Mouse (Mus musculus): ENCODE data around the gene Bag6. TPM values are rescaled to one million over a fixed set of nuclear protein-coding genes. Genes with fewer than 3 reads are reported as not detected.

Bag6 gene
- polyA plus RNA-seq, 1 experiment: 414 TPM

Other genes starting within 250 kb of the Bag6 start
- 1.6 and 6.5 TPM in 2 replicates for gene C2, start 236.9 kb upstream of the Bag6 start, polyA plus RNA-seq (2012; ENCODE audit: low replicate concordance)
- 299 and 719 TPM in 2 replicates for gene Ehmt2, start 236.7 kb upstream of the Bag6 start, polyA plus RNA-seq (2012; ENCODE audit: low replicate concordance)
- not detected in 2 replicates for gene Slc44a4, start 220.7 kb upstream of the Bag6 start, polyA plus RNA-seq (2012; ENCODE audit: low replicate concordance)
- gene Neu1, start 203.9 kb upstream of the Bag6 start, polyA plus RNA-seq (2012; ENCODE audit: low replicate concordance): 46.6 and 61.8 TPM in 2 replicates
- 3.0 and 6.4 TPM in 2 replicates for gene Hspa1b, start 175.9 kb upstream of the Bag6 start, polyA plus RNA-seq (2012; ENCODE audit: low replicate concordance)
- gene Gm20481, start 165.3 kb upstream of the Bag6 start, polyA plus RNA-seq (2012; ENCODE audit: low replicate concordance): not detected in 2 replicates
- 0.68 and 2.2 TPM in 2 replicates for gene Hspa1a, start 163.0 kb upstream of the Bag6 start, polyA plus RNA-seq (2012; ENCODE audit: low replicate concordance)
- gene Hspa1l, start 162.5 kb upstream of the Bag6 start, polyA plus RNA-seq (2012; ENCODE audit: low replicate concordance): not detected in 2 replicates
- 51.7 and 75.3 TPM in 2 replicates for gene Lsm2, start 153.3 kb upstream of the Bag6 start, polyA plus RNA-seq (2012; ENCODE audit: low replicate concordance)
- gene Vars, start 134.2 kb upstream of the Bag6 start, polyA plus RNA-seq (2012; ENCODE audit: low replicate concordance): 768 and 1,214 TPM in 2 replicates
- 0.51 and 1.3 TPM in 2 replicates for gene Vwa7, start 118.6 kb upstream of the Bag6 start, polyA plus RNA-seq (2012; ENCODE audit: low replicate concordance)
- gene Sapcd1, start 107.2 kb upstream of the Bag6 start, polyA plus RNA-seq (2012; ENCODE audit: low replicate concordance): 93.8 and 249 TPM in 2 replicates
- gene Msh5, start 88.4 kb upstream of the Bag6 start, polyA plus RNA-seq (2012; ENCODE audit: low replicate concordance): 54.6 and 127 TPM in 2 replicates
- 161 and 172 TPM in 2 replicates for gene Clic1, start 85.2 kb upstream of the Bag6 start, polyA plus RNA-seq (2012; ENCODE audit: low replicate concordance)
- 6.4 and 6.5 TPM in 2 replicates for gene Ddah2, start 76.1 kb upstream of the Bag6 start, polyA plus RNA-seq (2012; ENCODE audit: low replicate concordance)
- 0.17 TPM in 1 of 2 replicates, not detected in the other for gene Ly6g6c, start 69.8 kb upstream of the Bag6 start, polyA plus RNA-seq (2012; ENCODE audit: low replicate concordance)
- 0.16 and 0.42 TPM in 2 replicates for gene Mpig6b, start 69.0 kb upstream of the Bag6 start, polyA plus RNA-seq (2012; ENCODE audit: low replicate concordance)
- gene Ly6g6e, start 58.3 kb upstream of the Bag6 start, polyA plus RNA-seq (2012; ENCODE audit: low replicate concordance): not detected in 2 replicates
- not detected in 2 replicates for gene Ly6g6d, start 57.1 kb upstream of the Bag6 start, polyA plus RNA-seq (2012; ENCODE audit: low replicate concordance)
- not detected in 2 replicates for gene Ly6g6f, start 49.6 kb upstream of the Bag6 start, polyA plus RNA-seq (2012; ENCODE audit: low replicate concordance)
- 115 and 170 TPM in 2 replicates for gene Abhd16a, start 45.9 kb upstream of the Bag6 start, polyA plus RNA-seq (2012; ENCODE audit: low replicate concordance)
- not detected in 2 replicates for gene Ly6g5c, start 26.9 kb upstream of the Bag6 start, polyA plus RNA-seq (2012; ENCODE audit: low replicate concordance)
- 0.24 and 0.66 TPM in 2 replicates for gene Ly6g5b, start 19.8 kb upstream of the Bag6 start, polyA plus RNA-seq (2012; ENCODE audit: low replicate concordance)
- 76.2 and 161 TPM in 2 replicates for gene Gpank1, start 13.7 kb upstream of the Bag6 start, polyA plus RNA-seq (2012; ENCODE audit: low replicate concordance)
- gene Csnk2b, start 13.1 kb upstream of the Bag6 start, polyA plus RNA-seq (2012; ENCODE audit: low replicate concordance): 50.0 and 73.9 TPM in 2 replicates
- gene D17H6S53E, start 8.8 kb upstream of the Bag6 start, polyA plus RNA-seq (2012; ENCODE audit: low replicate concordance): 21.2 and 21.9 TPM in 2 replicates
- gene Apom, start 3.1 kb upstream of the Bag6 start, polyA plus RNA-seq (2012; ENCODE audit: low replicate concordance): 0.18 and 0.28 TPM in 2 replicates
- gene Prrc2a, start 29.7 kb downstream of the Bag6 start, polyA plus RNA-seq (2012; ENCODE audit: low replicate concordance): 1,121 and 1,280 TPM in 2 replicates
- 7.8 and 19.1 TPM in 2 replicates for gene Aif1, start 40.9 kb downstream of the Bag6 start, polyA plus RNA-seq (2012; ENCODE audit: low replicate concordance)
- gene Lst1, start 53.3 kb downstream of the Bag6 start, polyA plus RNA-seq (2012; ENCODE audit: low replicate concordance): 28.4 and 125 TPM in 2 replicates
- gene Ltb, start 59.3 kb downstream of the Bag6 start, polyA plus RNA-seq (2012; ENCODE audit: low replicate concordance): 883 and 1,534 TPM in 2 replicates
- 8.2 and 10.3 TPM in 2 replicates for gene Tnf, start 66.8 kb downstream of the Bag6 start, polyA plus RNA-seq (2012; ENCODE audit: low replicate concordance)
- 20.2 and 29.6 TPM in 2 replicates for gene Lta, start 70.2 kb downstream of the Bag6 start, polyA plus RNA-seq (2012; ENCODE audit: low replicate concordance)
- gene Gm16181, start 85.7 kb downstream of the Bag6 start, polyA plus RNA-seq (2012; ENCODE audit: low replicate concordance): not detected in 2 replicates
- 2.8 and 6.8 TPM in 2 replicates for gene Atp6v1g2, start 98.5 kb downstream of the Bag6 start, polyA plus RNA-seq (2012; ENCODE audit: low replicate concordance)
- 35.2 and 66.9 TPM in 2 replicates for gene Nfkbil1, start 100.6 kb downstream of the Bag6 start, polyA plus RNA-seq (2012; ENCODE audit: low replicate concordance)
- 174 and 194 TPM in 2 replicates for gene Ddx39b, start 106.6 kb downstream of the Bag6 start, polyA plus RNA-seq (2012; ENCODE audit: low replicate concordance)
- gene H2-D1, start 127.6 kb downstream of the Bag6 start, polyA plus RNA-seq (2012; ENCODE audit: low replicate concordance): 496 and 1,202 TPM in 2 replicates
- 21.1 and 21.9 TPM in 2 replicates for gene H2-Q1, start 185.2 kb downstream of the Bag6 start, polyA plus RNA-seq (2012; ENCODE audit: low replicate concordance)
- 3.7 and 12.2 TPM in 2 replicates for gene H2-Q2, start 207.1 kb downstream of the Bag6 start, polyA plus RNA-seq (2012; ENCODE audit: low replicate concordance)
- 331 and 730 TPM in 2 replicates for gene H2-Q4, start 244.4 kb downstream of the Bag6 start, polyA plus RNA-seq (2012; ENCODE audit: low replicate concordance)

All from hematopoietic multipotent progenitor cell, adult 10-12 weeks (in vitro differentiated cells).